Mouse (Mus musculus): ENCODE measurements around the gene Tmem72. TPM values are rescaled to one million over a fixed set of nuclear protein-coding genes. Genes with fewer than 3 reads are reported as not detected.

The Tmem72 gene
- polyA plus RNA-seq, 1 experiment from 2014 or later: 0.01 TPM

GRCm38 (mm10) chr6:116676355-116676913, 40.3 kb downstream of the Tmem72 start:
- H3K9ac ChIP-seq: no peak overlapping the region
- no peak overlapping the region for H3K27ac ChIP-seq
- ATAC-seq: no peak
- H3K4me3 ChIP-seq: no peak overlapping the region
- no peaks in the 10 kb centered on the region for H3K9me3 ChIP-seq (replicated peaks)
- H3K4me1 ChIP-seq: peaks cover 32% of the 10 kb centered on the region
- H3K27me3 ChIP-seq (replicated peaks): peaks cover 17% of the 10 kb centered on the region
- 53% methylated on average over 10 of the region's 10 CpGs for WGBS (ENCODE audit: insufficient replicate concordance)
- no peak overlapping the region for H3K4me2 ChIP-seq
- H3K36me3 ChIP-seq: no peaks in the 10 kb centered on the region

- H3K9me3 ChIP-seq (replicated peaks): no peaks in the 10 kb centered on the region
- H3K4me3 ChIP-seq: peak overlapping the region; percentile 53
- ATAC-seq: peak; percentile 44
- no peak overlapping the region for H3K9ac ChIP-seq
- H3K4me1 ChIP-seq: peaks cover 32% of the 10 kb centered on the region
- peak overlapping the region; percentile 85 for H3K4me2 ChIP-seq
- H3K27me3 ChIP-seq (replicated peaks): peaks cover 24% of the 10 kb centered on the region
- no peak overlapping the region; the same call in 1 of the 2 replicates for H3K27ac ChIP-seq
- WGBS (ENCODE audit: insufficient replicate concordance): 16% methylated on average over 16 of the region's 16 CpGs
- H3K36me3 ChIP-seq: no peaks in the 10 kb centered on the region
Observed at GRCm38 (mm10) chr6:116674283-116674886, 42.3 kb downstream of the Tmem72 start.

- H3K4me3 ChIP-seq: peak within 1 kb of the TSS; percentile 53
- H3K4me2 ChIP-seq: peak within 1 kb of the TSS; percentile 85
- H3K9me3 ChIP-seq (replicated peaks): no peaks in the 10 kb centered on the region
- H3K4me1 ChIP-seq: peaks cover 32% of the 10 kb centered on the region
- H3K27ac ChIP-seq: no peak within 1 kb of the TSS; the same call in 1 of the 2 replicates
- peak; percentile 95 for ATAC-seq
- H3K27me3 ChIP-seq (replicated peaks): peaks cover 24% of the 10 kb centered on the region
- H3K36me3 ChIP-seq: no peaks in the 10 kb centered on the region
- under 1% methylated on average over 44 of the region's 44 CpGs for WGBS (ENCODE audit: insufficient replicate concordance)
- H3K9ac ChIP-seq: peak within 1 kb of the TSS; percentile 25; the same call in 1 of the 2 replicates
Observed at GRCm38 (mm10) chr6:116673471-116674282, 43.0 kb downstream of the Tmem72 start, which contains the start of gene Rassf4. Rassf4 (minus strand) TSS chr6:116673952.

- ATAC-seq: no peak
- Histone ChIP-seq H3K4me3 (no peak overlapping the region; the same call in 1 of the 2 replicates), H3K27me3 (replicated peaks) (peaks cover 24% of the 10 kb centered on the region), H3K9ac (no peak overlapping the region), H3K36me3 (no peaks in the 10 kb centered on the region), H3K9me3 (replicated peaks) (no peaks in the 10 kb centered on the region), H3K27ac (no peak overlapping the region), H3K4me1 (peaks cover 31% of the 10 kb centered on the region), H3K4me2 (no peak overlapping the region)
- WGBS (ENCODE audit: insufficient replicate concordance): 63% methylated on average over 5 of the region's 5 CpGs
Observed at GRCm38 (mm10) chr6:116672349-116672748, 44.4 kb downstream of the Tmem72 start.

GRCm38 (mm10) chr6:116671768-116672167, 44.9 kb downstream of the Tmem72 start:
- no peak overlapping the region for H3K4me2 ChIP-seq
- no peak overlapping the region for H3K27ac ChIP-seq
- no peak for ATAC-seq
- no peaks in the 10 kb centered on the region for H3K9me3 ChIP-seq (replicated peaks)
- no peak overlapping the region for H3K4me3 ChIP-seq
- 71% methylated on average over 4 of the region's 4 CpGs for WGBS (ENCODE audit: insufficient replicate concordance)
- no peaks in the 10 kb centered on the region for H3K36me3 ChIP-seq
- H3K4me1 ChIP-seq: peaks cover 26% of the 10 kb centered on the region
- peaks cover 24% of the 10 kb centered on the region for H3K27me3 ChIP-seq (replicated peaks)
- H3K9ac ChIP-seq: no peak overlapping the region

GRCm38 (mm10) chr6:116671031-116671430, 45.7 kb downstream of the Tmem72 start:
- ATAC-seq: no peak
- H3K27ac ChIP-seq: no peak overlapping the region
- no peaks in the 10 kb centered on the region for H3K9me3 ChIP-seq (replicated peaks)
- no peak overlapping the region for H3K4me3 ChIP-seq
- peaks cover 24% of the 10 kb centered on the region for H3K27me3 ChIP-seq (replicated peaks)
- no peak overlapping the region for H3K4me2 ChIP-seq
- WGBS (ENCODE audit: insufficient replicate concordance): 53% methylated on average over 5 of the region's 5 CpGs
- no peak overlapping the region for H3K9ac ChIP-seq
- peaks cover 21% of the 10 kb centered on the region for H3K4me1 ChIP-seq
- no peaks in the 10 kb centered on the region for H3K36me3 ChIP-seq

GRCm38 (mm10) chr6:116670144-116670543, 46.6 kb downstream of the Tmem72 start:
- Histone ChIP-seq H3K4me3 (no peak overlapping the region), H3K9ac (no peak overlapping the region), H3K4me2 (no peak overlapping the region), H3K27me3 (replicated peaks) (peaks cover 24% of the 10 kb centered on the region), H3K4me1 (peaks cover 21% of the 10 kb centered on the region), H3K36me3 (no peaks in the 10 kb centered on the region), H3K27ac (no peak overlapping the region), H3K9me3 (replicated peaks) (no peaks in the 10 kb centered on the region)
- WGBS (ENCODE audit: insufficient replicate concordance): 49% methylated on average over 6 of the region's 6 CpGs
- ATAC-seq: no peak

GRCm38 (mm10) chr6:116668682-116669470, 47.8 kb downstream of the Tmem72 start:
- Histone ChIP-seq H3K27me3 (replicated peaks) (peaks cover 24% of the 10 kb centered on the region), H3K27ac (no peak overlapping the region), H3K4me3 (no peak overlapping the region), H3K4me1 (peaks cover 10% of the 10 kb centered on the region), H3K9me3 (replicated peaks) (no peaks in the 10 kb centered on the region), H3K4me2 (no peak overlapping the region), H3K36me3 (no peaks in the 10 kb centered on the region), H3K9ac (no peak overlapping the region)
- ATAC-seq: no peak; the same call in 1 of the 2 replicates
- 30% methylated on average over 11 of the region's 11 CpGs for WGBS (ENCODE audit: insufficient replicate concordance)

- Histone ChIP-seq H3K4me2 (no peak overlapping the region), H3K27ac (no peak overlapping the region), H3K36me3 (no peaks in the 10 kb centered on the region), H3K9ac (no peak overlapping the region), H3K4me1 (no peaks in the 10 kb centered on the region), H3K9me3 (replicated peaks) (no peaks in the 10 kb centered on the region), H3K27me3 (replicated peaks) (peaks cover 15% of the 10 kb centered on the region), H3K4me3 (no peak overlapping the region)
- WGBS (ENCODE audit: insufficient replicate concordance): 53% methylated on average over 3 of the region's 3 CpGs
- no peak for ATAC-seq
Observed at GRCm38 (mm10) chr6:116667382-116667781, 49.3 kb downstream of the Tmem72 start.

- H3K4me1 ChIP-seq: no peaks in the 10 kb centered on the region
Observed at GRCm38 (mm10) chr6:116666892-116667291, 49.8 kb downstream of the Tmem72 start.

GRCm38 (mm10) chr6:116666085-116666750, 50.5 kb downstream of the Tmem72 start:
- WGBS (ENCODE audit: insufficient replicate concordance): 69% methylated on average over 12 of the region's 12 CpGs

More at GRCm38 (mm10) chr6:116666892-116667291, 49.8 kb downstream of the Tmem72 start:
- Histone ChIP-seq H3K4me3 (no peak overlapping the region), H3K36me3 (no peaks in the 10 kb centered on the region), H3K27ac (no peak overlapping the region), H3K27me3 (replicated peaks) (peaks cover 11% of the 10 kb centered on the region), H3K4me2 (no peak overlapping the region), H3K9me3 (replicated peaks) (no peaks in the 10 kb centered on the region), H3K9ac (no peak overlapping the region)
- no peak for ATAC-seq
- WGBS (ENCODE audit: insufficient replicate concordance): 72% methylated on average over 3 of the region's 3 CpGs

More at GRCm38 (mm10) chr6:116666085-116666750, 50.5 kb downstream of the Tmem72 start:
- Histone ChIP-seq H3K27me3 (replicated peaks) (peaks cover 6% of the 10 kb centered on the region; the same call in 1 of the 2 replicates), H3K4me2 (no peak overlapping the region), H3K36me3 (no peaks in the 10 kb centered on the region), H3K27ac (no peak overlapping the region), H3K4me1 (no peaks in the 10 kb centered on the region), H3K4me3 (no peak overlapping the region), H3K9me3 (replicated peaks) (no peaks in the 10 kb centered on the region), H3K9ac (no peak overlapping the region)
- ATAC-seq: no peak
